Mouse (Mus musculus): ENCODE results near the gene Eif2ak2. TPM values are rescaled to one million over a fixed set of nuclear protein-coding genes. Genes with fewer than 3 reads are reported as not detected.

Gene Eif2ak2
- polyA plus RNA-seq, 1 experiment from 2014 or later = 2.3 TPM

- Histone ChIP-seq H3K4me3 (no peak overlapping the region), H3K27ac (replicated peaks) (no peak overlapping the region), H3K4me2 (replicated peaks) (no peak overlapping the region), H3K9me3 (no peaks in the 10 kb centered on the region), H3K27me3 (no peaks in the 10 kb centered on the region), H3K4me1 (0 out of 2 replicates have a peak, but pooled peaks cover 2% of the 10 kb centered on the region), H3K36me3 (no peaks in the 10 kb centered on the region), H3K9ac (replicated peaks) (no peak overlapping the region)
- ATAC-seq (replicated peaks) = no peak
- 86% methylated on average over 9 of the region's 9 CpGs for WGBS
These were observed 8.6 kb upstream of the Eif2ak2 start for GRCm38 (mm10) chr17:78891020-78891419.

- ATAC-seq (replicated peaks) = peak; percentile 46; the same call in 1 of the 2 replicates
- H3K27ac ChIP-seq (replicated peaks) = no peak overlapping the region
- H3K9ac ChIP-seq (replicated peaks) = no peak overlapping the region
- no peaks in the 10 kb centered on the region for H3K9me3 ChIP-seq
- H3K36me3 ChIP-seq = no peaks in the 10 kb centered on the region
- H3K4me2 ChIP-seq (replicated peaks) = no peak overlapping the region
- H3K4me1 ChIP-seq = 0 out of 2 replicates have a peak, but pooled peaks cover 2% of the 10 kb centered on the region
- WGBS = 47% methylated on average over 3 of the region's 3 CpGs
- H3K27me3 ChIP-seq = no peaks in the 10 kb centered on the region
- H3K4me3 ChIP-seq = no peak overlapping the region
These were observed 6.8 kb upstream of the Eif2ak2 start for GRCm38 (mm10) chr17:78889184-78889583.

- H3K4me2 ChIP-seq (replicated peaks) = no peak overlapping the region
- WGBS = 81% methylated on average over 4 of the region's 4 CpGs
These were observed 6.2 kb upstream of the Eif2ak2 start for GRCm38 (mm10) chr17:78888554-78888953.

GRCm38 (mm10) chr17:78885286-78886065 is 3.1 kb upstream of the Eif2ak2 start:
- Histone ChIP-seq H3K36me3 (no peaks in the 10 kb centered on the region), H3K4me1 (peaks cover 9% of the 10 kb centered on the region), H3K9ac (replicated peaks) (no peak overlapping the region), H3K4me3 (no peak overlapping the region), H3K4me2 (replicated peaks) (no peak overlapping the region), H3K9me3 (no peaks in the 10 kb centered on the region), H3K27ac (replicated peaks) (no peak overlapping the region), H3K27me3 (no peaks in the 10 kb centered on the region)
- 85% methylated on average over 5 of the region's 5 CpGs for WGBS
- no peak for ATAC-seq (replicated peaks)

More at GRCm38 (mm10) chr17:78888554-78888953, 6.2 kb upstream of the Eif2ak2 start:
- no peak for ATAC-seq (replicated peaks)
- Histone ChIP-seq H3K4me3 (no peak overlapping the region), H3K27me3 (no peaks in the 10 kb centered on the region), H3K9ac (replicated peaks) (no peak overlapping the region), H3K36me3 (no peaks in the 10 kb centered on the region), H3K4me1 (0 out of 2 replicates have a peak, but pooled peaks cover 2% of the 10 kb centered on the region), H3K9me3 (no peaks in the 10 kb centered on the region), H3K27ac (replicated peaks) (no peak overlapping the region)

GRCm38 (mm10) chr17:78883291-78883690 is 918 bp upstream of the Eif2ak2 start:
- no peaks in the 10 kb centered on the region for H3K9me3 ChIP-seq
- H3K4me3 ChIP-seq = no peak overlapping the region
- no peaks in the 10 kb centered on the region for H3K36me3 ChIP-seq
- H3K9ac ChIP-seq (replicated peaks) = no peak overlapping the region
- no peaks in the 10 kb centered on the region for H3K27me3 ChIP-seq
- ATAC-seq (replicated peaks) = no peak
- H3K27ac ChIP-seq (replicated peaks) = no peak overlapping the region
- no peak overlapping the region for H3K4me2 ChIP-seq (replicated peaks)
- WGBS = 91% methylated on average over 4 of the region's 4 CpGs
- peaks cover 7% of the 10 kb centered on the region for H3K4me1 ChIP-seq

GRCm38 (mm10) chr17:78881878-78882304 is 482 bp downstream of the Eif2ak2 start:
- Histone ChIP-seq H3K27ac (replicated peaks) (no peak overlapping the region), H3K27me3 (no peaks in the 10 kb centered on the region)
- ATAC-seq (replicated peaks) = peak; percentile 70

GRCm38 (mm10) chr17:78873886-78874285 is 8.5 kb downstream of the Eif2ak2 start:
- no peak for ATAC-seq (replicated peaks)
- Histone ChIP-seq H3K9ac (replicated peaks) (no peak overlapping the region), H3K4me2 (replicated peaks) (no peak overlapping the region), H3K36me3 (no peaks in the 10 kb centered on the region), H3K4me3 (no peak overlapping the region), H3K27ac (replicated peaks) (no peak overlapping the region), H3K4me1 (no peaks in the 10 kb centered on the region), H3K27me3 (no peaks in the 10 kb centered on the region), H3K9me3 (no peaks in the 10 kb centered on the region)
- 86% methylated on average over 6 of the region's 6 CpGs for WGBS

More at GRCm38 (mm10) chr17:78881878-78882304, 482 bp downstream of the Eif2ak2 start:
- H3K9ac ChIP-seq (replicated peaks) = peak overlapping the region; percentile 39
- no peaks in the 10 kb centered on the region for H3K9me3 ChIP-seq
- H3K36me3 ChIP-seq = no peaks in the 10 kb centered on the region
- H3K4me1 ChIP-seq = peaks cover 7% of the 10 kb centered on the region
- 12% methylated on average over 5 of the region's 7 CpGs for WGBS
- H3K4me3 ChIP-seq = peak overlapping the region; percentile 33
- peak overlapping the region; percentile 50 for H3K4me2 ChIP-seq (replicated peaks)

- no peak overlapping the region for H3K9ac ChIP-seq (replicated peaks)
- WGBS = 85% methylated on average over 10 of the region's 10 CpGs
- no peak for ATAC-seq (replicated peaks)
- no peaks in the 10 kb centered on the region for H3K4me1 ChIP-seq
- no peaks in the 10 kb centered on the region for H3K27me3 ChIP-seq
- H3K36me3 ChIP-seq = no peaks in the 10 kb centered on the region
- H3K27ac ChIP-seq (replicated peaks) = no peak overlapping the region
- no peaks in the 10 kb centered on the region for H3K9me3 ChIP-seq
- no peak overlapping the region for H3K4me3 ChIP-seq
- no peak overlapping the region for H3K4me2 ChIP-seq (replicated peaks)
These were observed 26.1 kb downstream of the Eif2ak2 start for GRCm38 (mm10) chr17:78856243-78856642.

GRCm38 (mm10) chr17:78842271-78842928 is 40.0 kb downstream of the Eif2ak2 start:
- 93% methylated on average over 7 of the region's 7 CpGs for WGBS
- H3K9ac ChIP-seq (replicated peaks) = no peak overlapping the region
- H3K4me3 ChIP-seq = no peak overlapping the region
- H3K27me3 ChIP-seq = no peaks in the 10 kb centered on the region
- no peak overlapping the region for H3K4me2 ChIP-seq (replicated peaks)
- no peak overlapping the region for H3K27ac ChIP-seq (replicated peaks)
- H3K36me3 ChIP-seq = peaks cover 79% of the 10 kb centered on the region
- ATAC-seq (replicated peaks) = no peak
- no peaks in the 10 kb centered on the region for H3K4me1 ChIP-seq
- no peaks in the 10 kb centered on the region for H3K9me3 ChIP-seq

GRCm38 (mm10) chr17:78836056-78836455 is 46.3 kb downstream of the Eif2ak2 start:
- H3K9ac ChIP-seq (replicated peaks) = peak overlapping the region; percentile 64
- ATAC-seq (replicated peaks) = no peak
- H3K4me2 ChIP-seq (replicated peaks) = peak overlapping the region; percentile 81
- no peaks in the 10 kb centered on the region for H3K27me3 ChIP-seq
- no peaks in the 10 kb centered on the region for H3K9me3 ChIP-seq
- H3K27ac ChIP-seq (replicated peaks) = peak overlapping the region; percentile 84
- H3K36me3 ChIP-seq = peaks cover 22% of the 10 kb centered on the region
- 15% methylated on average over 2 of the region's 2 CpGs for WGBS
- peak overlapping the region; percentile 62 for H3K4me3 ChIP-seq
- peaks cover 19% of the 10 kb centered on the region for H3K4me1 ChIP-seq

- ATAC-seq (replicated peaks) = peak; percentile 98
- H3K27ac ChIP-seq (replicated peaks) = peak within 1 kb of the TSS; percentile 84
- H3K9me3 ChIP-seq = no peaks in the 10 kb centered on the region
- H3K27me3 ChIP-seq = no peaks in the 10 kb centered on the region
- peak within 1 kb of the TSS; percentile 69 for H3K9ac ChIP-seq (replicated peaks)
- WGBS = under 1% methylated on average over 81 of the region's 81 CpGs
- peaks cover 25% of the 10 kb centered on the region for H3K36me3 ChIP-seq
- H3K4me2 ChIP-seq (replicated peaks) = peak within 1 kb of the TSS; percentile 81
- peaks cover 19% of the 10 kb centered on the region for H3K4me1 ChIP-seq
- peak within 1 kb of the TSS; percentile 62 for H3K4me3 ChIP-seq
These were observed 47.2 kb downstream of the Eif2ak2 start, which contains the start of the genes Heatr5b and Gpatch11 for GRCm38 (mm10) chr17:78834856-78835835. Heatr5b (minus strand) TSS chr17:78835364. Gpatch11 (plus strand) TSS chr17:78835567.
